Mouse (Mus musculus) heart, adult 11 months (tissue): ENCODE data around the gene Cttn.

ENCODE experiments used
- DNase-seq: peaks from one replicate; pipeline ENCODE4 v3.0.0; 2022

Cttn gene

GRCm38 (mm10) chr7:144470545-144471059 lies at the start of gene Cttn:
Gene Cttn, minus strand, starts transcription at chr7:144471009.
- peak; percentile 99 for DNase-seq

GRCm38 (mm10) chr7:144519852-144520251 lies 49.0 kb upstream of the Cttn start:
- no peak for DNase-seq

- DNase-seq = no peak
These were observed 45.9 kb upstream of the Cttn start for GRCm38 (mm10) chr7:144516711-144517110.

GRCm38 (mm10) chr7:144509090-144509489 lies 38.3 kb upstream of the Cttn start:
- DNase-seq = no peak

GRCm38 (mm10) chr7:144506807-144507206 lies 36.0 kb upstream of the Cttn start:
- DNase-seq = no peak

- no peak for DNase-seq
These were observed 33.1 kb upstream of the Cttn start for GRCm38 (mm10) chr7:144503959-144504358.

GRCm38 (mm10) chr7:144492931-144493330 lies 22.1 kb upstream of the Cttn start:
- DNase-seq = no peak

GRCm38 (mm10) chr7:144490201-144490873 lies 19.5 kb upstream of the Cttn start:
- no peak for DNase-seq

GRCm38 (mm10) chr7:144489067-144489774 lies 18.4 kb upstream of the Cttn start:
- DNase-seq = peak; percentile 96

- no peak for DNase-seq
These were observed 9.5 kb upstream of the Cttn start for GRCm38 (mm10) chr7:144480314-144480713.

- no peak for DNase-seq
These were observed 8.8 kb upstream of the Cttn start for GRCm38 (mm10) chr7:144479569-144479968.

GRCm38 (mm10) chr7:144475741-144476140 lies 4.9 kb upstream of the Cttn start:
- no peak for DNase-seq

GRCm38 (mm10) chr7:144473486-144473885 lies 2.7 kb upstream of the Cttn start:
- DNase-seq = no peak

- DNase-seq = no peak
These were observed 294 bp upstream of the Cttn start for GRCm38 (mm10) chr7:144471103-144471502.

- DNase-seq = no peak
These were observed 783 bp downstream of the Cttn start for GRCm38 (mm10) chr7:144469908-144470544.

GRCm38 (mm10) chr7:144469181-144469641 lies 1.6 kb downstream of the Cttn start:
- peak; percentile 94 for DNase-seq

GRCm38 (mm10) chr7:144468741-144469140 lies 2.1 kb downstream of the Cttn start:
- peak; percentile 88 for DNase-seq

GRCm38 (mm10) chr7:144462577-144462976 lies 8.2 kb downstream of the Cttn start:
- DNase-seq = peak; percentile 78

- peak; percentile 74 for DNase-seq
These were observed 9.4 kb downstream of the Cttn start for GRCm38 (mm10) chr7:144461246-144461902.

- no peak for DNase-seq
These were observed 11.9 kb downstream of the Cttn start for GRCm38 (mm10) chr7:144458881-144459280.

GRCm38 (mm10) chr7:144450661-144451060 lies 20.1 kb downstream of the Cttn start:
- DNase-seq = no peak

- peak; percentile 98 for DNase-seq
These were observed 20.9 kb downstream of the Cttn start for GRCm38 (mm10) chr7:144449637-144450570.
